Mouse (Mus musculus) left cerebral cortex, adult 2 months (tissue): ENCODE results near the gene Acvr1c. TPM values are rescaled to one million over a fixed set of nuclear protein-coding genes. Genes with fewer than 3 reads are reported as not detected.

Source experiments
- DNase-seq, 2 experiments: peaks; one replicate each; pipeline ENCODE4 v3.0.0; 2021 to 2022; ENCODE audit warnings: low spot score in 2 of 2, mixed read lengths in 1 of 2; ENCODE audit errors: extremely low spot score in 1 of 2
- H3K27ac ChIP-seq: fragments of 200-600 bp; 2 replicates; pipeline ENCODE4 v1.8.1; 2022
- H3K4me3 ChIP-seq: fragments of 200-600 bp; 2 replicates; pipeline ENCODE4 v1.8.1; 2022
- CTCF ChIP-seq: fragments of 200-600 bp; IDR thresholded peaks from 2 replicates; pipeline ENCODE4 v1.8.1; 2022; ENCODE audit warnings: antibody characterized with exemption, mild to moderate bottlenecking, moderate library complexity
- intact Hi-C: fragments of 180-260 bp; cut with DNase I; formaldehyde crosslinking; loops from one replicate; pipeline ENCODE4 v1.15.1; 2025
- long read RNA-seq, 2 experiments: library from polyadenylated mRNA; stranded (forward); transcript quantifications; one replicate each; pipeline ENCODE4 v2.0.0; 2021; ENCODE audit warnings: borderline mapping rate in 2 of 2
- total RNA-seq, 2 experiments: library from RNA; stranded (reverse); gene quantifications; 2 replicates each; pipeline ENCODE4 v1.2.3; 2021

The Acvr1c gene
- total RNA-seq: 10 to 100 TPM; 26.5 to 26.7 TPM
- long read RNA-seq, experiment 1, full-length matches to known transcripts: 10 of 12 reads
- long read RNA-seq, experiment 1, partial matches to known transcripts: 1 of 12 reads
- long read RNA-seq, experiment 1, other reads (novel, unspliced or antisense): 1 of 12 reads
- long read RNA-seq, experiment 2, full-length matches to known transcripts: 4 of 6 reads
- long read RNA-seq, experiment 2, partial matches to known transcripts: 0 of 6 reads
- long read RNA-seq, experiment 2, other reads (novel, unspliced or antisense): 2 of 6 reads

- intact Hi-C loops: loop anchor here (2.0 kb wide), 2 partner anchors 33 to 73 kb away; no protein-coding TSS in a partner anchor
- H3K27ac ChIP-seq: peak within 1 kb of the TSS; percentile 76
- peak within 1 kb of the TSS; percentile 66 for H3K4me3 ChIP-seq
- TF ChIP-seq CTCF: no peak
- peak; percentile 62 to 69 for DNase-seq
These were observed at the start of gene Acvr1c for GRCm38 (mm10) chr2:58357414-58358131. TSS of gene Acvr1c (minus strand) at chr2:58357895.

GRCm38 (mm10) chr2:58403481-58403880, 45.8 kb upstream of the Acvr1c start:
- intact Hi-C loops: no loop called here
- no peak overlapping the region for H3K4me3 ChIP-seq
- no peak overlapping the region for H3K27ac ChIP-seq
- no peak for DNase-seq
- no peak for TF ChIP-seq CTCF

GRCm38 (mm10) chr2:58388601-58389000, 30.9 kb upstream of the Acvr1c start:
- intact Hi-C loops: no loop called here
- DNase-seq: no peak
- Histone ChIP-seq H3K27ac (no peak overlapping the region), H3K4me3 (no peak overlapping the region)
- TF ChIP-seq CTCF: no peak

- Histone ChIP-seq H3K27ac (no peak overlapping the region), H3K4me3 (no peak overlapping the region)
- TF ChIP-seq CTCF: no peak
- intact Hi-C loops: no loop called here
- no peak for DNase-seq
These were observed 22.3 kb upstream of the Acvr1c start for GRCm38 (mm10) chr2:58380020-58380419.

GRCm38 (mm10) chr2:58379475-58379874, 21.8 kb upstream of the Acvr1c start:
- TF ChIP-seq CTCF: no peak
- Histone ChIP-seq H3K27ac (no peak overlapping the region), H3K4me3 (no peak overlapping the region)
- intact Hi-C loops: no loop called here
- DNase-seq: no peak

- TF ChIP-seq CTCF: no peak
- no peak overlapping the region for H3K27ac ChIP-seq
- intact Hi-C loops: no loop called here
These were observed 19.9 kb upstream of the Acvr1c start for GRCm38 (mm10) chr2:58377417-58378130.

GRCm38 (mm10) chr2:58366196-58366595, 8.5 kb upstream of the Acvr1c start:
- H3K27ac ChIP-seq: no peak overlapping the region
- intact Hi-C loops: no loop called here
- no peak for TF ChIP-seq CTCF
- no peak for DNase-seq
- H3K4me3 ChIP-seq: no peak overlapping the region

More at GRCm38 (mm10) chr2:58377417-58378130, 19.9 kb upstream of the Acvr1c start:
- H3K4me3 ChIP-seq: no peak overlapping the region
- DNase-seq: no peak

- intact Hi-C loops: no loop called here
- TF ChIP-seq CTCF: no peak
These were observed 3.8 kb upstream of the Acvr1c start for GRCm38 (mm10) chr2:58361361-58362046.

GRCm38 (mm10) chr2:58358132-58358460, 401 bp upstream of the Acvr1c start:
- TF ChIP-seq CTCF: no peak
- intact Hi-C loops: no loop called here
- DNase-seq: no peak
- Histone ChIP-seq H3K27ac (peak overlapping the region; percentile 76), H3K4me3 (peak overlapping the region; percentile 66)

More at GRCm38 (mm10) chr2:58361361-58362046, 3.8 kb upstream of the Acvr1c start:
- no peak overlapping the region for H3K27ac ChIP-seq
- no peak overlapping the region for H3K4me3 ChIP-seq
- DNase-seq: no peak

- DNase-seq: peak; percentile 19 to 38
- intact Hi-C loops: loop anchor here (2.0 kb wide), 2 partner anchors 32 to 74 kb away; no protein-coding TSS in a partner anchor
- TF ChIP-seq CTCF: no peak
- Histone ChIP-seq H3K4me3 (peak overlapping the region; percentile 66), H3K27ac (peak overlapping the region; percentile 76)
These were observed 654 bp downstream of the Acvr1c start for GRCm38 (mm10) chr2:58357068-58357413.

- intact Hi-C loops: no loop called here
- TF ChIP-seq CTCF: no peak
- H3K4me3 ChIP-seq: no peak overlapping the region
- no peak for DNase-seq
- no peak overlapping the region for H3K27ac ChIP-seq
These were observed 3.3 kb downstream of the Acvr1c start for GRCm38 (mm10) chr2:58354389-58354788.
